Mouse (Mus musculus) ES-E14 (cell line): ENCODE data around the gene Lmod3.

Experiments used
- CHD2 ChIP-seq: IDR thresholded peaks from 2 replicates; pipeline ENCODE4 v1.6.1; 2014; ENCODE audit warnings: mild to moderate bottlenecking, low read depth, low read length, inconsistent platforms
- MAFK ChIP-seq: IDR thresholded peaks from 2 replicates; pipeline ENCODE4 v1.6.1; 2014; ENCODE audit warnings: mild to moderate bottlenecking, low read depth, low read length, inconsistent platforms; ENCODE audit not compliant: insufficient read depth
- ZC3H11A ChIP-seq: IDR thresholded peaks from 2 replicates; pipeline ENCODE4 v1.6.1; 2012; ENCODE audit warnings: low read depth, mild to moderate bottlenecking, inconsistent platforms, low read length, borderline replicate concordance
- ZNF384 ChIP-seq: IDR thresholded peaks from 2 replicates; pipeline ENCODE4 v1.6.1; 2012; ENCODE audit warnings: low read depth, low read length, inconsistent platforms

GRCm38 (mm10) chr6:97302303-97302702 lies 49.7 kb upstream of the Lmod3 start:
- no peak for TF ChIP-seq ZNF384
- no peak for TF ChIP-seq ZC3H11A
- no peak for TF ChIP-seq CHD2
- TF ChIP-seq MAFK, result no peak
